Mouse (Mus musculus) kidney, adult 18-20 months (tissue): ENCODE measurements around the gene Tctex1d4.

Experiments
- DNase-seq: peaks from one replicate; pipeline ENCODE4 v3.0.0; 2021

The Tctex1d4 gene

DNA sequence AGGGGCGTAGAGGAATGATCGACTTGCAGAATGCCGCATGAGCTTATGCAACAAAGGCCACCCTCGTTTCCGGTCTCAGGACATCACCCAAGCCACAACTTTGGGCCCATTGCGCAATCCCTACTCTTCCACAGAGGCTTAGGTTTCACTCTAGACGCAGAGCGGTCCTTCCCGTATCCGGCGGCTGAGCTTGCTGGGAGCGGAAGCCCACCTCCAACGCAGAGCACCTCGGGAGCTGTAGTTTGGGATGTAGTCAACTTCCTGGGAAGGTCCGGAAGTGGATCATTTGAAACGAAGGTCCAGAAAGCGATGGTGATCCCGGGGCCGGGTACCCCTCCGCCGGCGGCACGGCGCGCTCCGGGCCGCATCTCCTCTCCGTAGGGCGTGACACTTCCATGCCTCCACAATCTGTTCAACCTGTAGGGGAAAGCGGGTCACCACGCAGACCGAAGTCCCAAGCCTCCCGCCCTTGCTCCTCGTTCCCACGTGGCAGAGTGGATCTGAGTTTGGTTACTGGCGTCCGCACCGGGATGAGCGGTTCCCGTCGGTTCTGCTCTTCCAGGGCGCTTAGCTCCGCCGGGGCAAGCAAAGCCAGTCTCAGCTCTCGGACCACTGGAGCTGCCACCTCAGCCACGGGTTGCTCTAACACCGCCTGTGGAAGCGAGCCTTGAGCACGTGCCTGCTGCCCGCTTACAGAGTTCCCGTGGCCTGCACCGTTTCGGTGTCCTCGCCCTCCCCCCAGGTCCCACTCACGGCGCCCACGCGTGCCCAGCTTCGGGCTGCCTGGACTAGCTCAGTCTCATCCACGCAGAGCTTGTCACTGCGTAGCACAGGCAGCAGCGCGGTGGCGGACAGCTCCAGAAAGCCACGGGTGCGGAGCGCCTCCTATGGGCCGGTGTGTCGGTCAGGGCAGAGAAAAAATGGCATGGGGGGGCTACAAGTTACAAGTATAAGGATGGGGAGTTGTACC lies 5.9 kb upstream of the Tctex1d4 start:
- peak; percentile 92 for DNase-seq

- no peak for DNase-seq
Measured at GRCm38 (mm10) chr4:117122209-117122608, 4.4 kb upstream of the Tctex1d4 start.

GRCm38 (mm10) chr4:117123546-117124217 lies 2.9 kb upstream of the Tctex1d4 start:
- no peak for DNase-seq

- no peak for DNase-seq
Measured at GRCm38 (mm10) chr4:117124218-117124517, 2.4 kb upstream of the Tctex1d4 start.

GRCm38 (mm10) chr4:117124518-117125347 lies 1.9 kb upstream of the Tctex1d4 start:
- peak; percentile 24 for DNase-seq

GRCm38 (mm10) chr4:117125348-117125909 lies 1.2 kb upstream of the Tctex1d4 start, which contains the start of gene Btbd19:
Btbd19 (minus strand) TSS chr4:117125725.
- DNase-seq: peak; percentile 49

- peak; percentile 69 for DNase-seq
Measured at GRCm38 (mm10) chr4:117125910-117126674, 502 bp upstream of the Tctex1d4 start.

DNA sequence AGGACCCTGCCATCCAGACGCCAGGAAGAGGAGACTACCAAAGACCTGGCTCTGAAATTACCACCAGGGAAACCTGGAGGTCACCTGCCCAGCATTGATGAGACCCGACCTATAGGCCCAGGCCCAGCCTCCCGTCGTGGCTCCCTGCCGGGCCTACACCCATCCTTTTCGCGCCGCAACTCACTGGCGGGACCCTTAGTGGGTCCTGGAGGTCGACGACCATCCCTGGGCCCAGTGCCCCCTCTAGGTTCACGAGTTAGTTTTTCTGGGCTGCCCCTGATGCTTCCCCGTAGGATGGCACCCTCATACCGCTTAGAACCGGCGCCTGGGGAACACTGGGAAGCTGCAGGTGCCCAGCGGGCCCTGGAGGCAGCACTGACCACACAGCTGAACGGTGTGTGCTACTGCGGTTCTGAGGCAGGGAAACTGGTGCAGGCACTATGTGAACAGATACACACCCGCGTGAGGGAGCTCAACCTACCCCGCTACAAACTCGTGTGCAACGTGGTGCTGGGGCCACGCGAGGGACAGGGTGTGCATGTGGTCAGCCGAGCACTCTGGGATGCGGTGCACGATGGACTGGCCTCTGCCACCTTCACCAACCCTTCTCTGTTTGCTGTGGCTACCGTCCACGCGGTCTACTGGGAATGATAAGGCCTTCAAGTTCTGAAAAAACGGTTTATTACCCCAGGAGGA lies 1.5 kb downstream of the Tctex1d4 start:
- DNase-seq: no peak

DNA sequence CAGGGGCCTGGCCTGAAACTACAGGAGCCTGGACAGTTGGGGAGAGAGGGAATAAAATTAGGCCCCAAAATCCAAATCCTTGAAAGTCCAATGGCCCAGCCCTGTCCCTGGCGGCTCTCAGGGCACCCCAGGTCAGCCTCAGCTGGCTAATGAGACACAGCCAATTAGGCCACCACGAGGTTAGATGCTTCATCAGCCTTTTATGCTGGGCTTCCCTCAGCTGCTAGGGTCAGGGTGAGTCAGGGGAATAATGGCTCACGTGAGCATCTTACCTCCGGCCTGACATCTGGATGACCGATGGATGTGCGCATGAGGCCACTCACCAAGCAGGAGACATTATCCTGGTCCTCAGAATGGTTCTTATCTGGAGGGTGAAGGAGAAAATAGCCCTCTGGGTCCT lies 4.2 kb downstream of the Tctex1d4 start:
- no peak for DNase-seq

DNA sequence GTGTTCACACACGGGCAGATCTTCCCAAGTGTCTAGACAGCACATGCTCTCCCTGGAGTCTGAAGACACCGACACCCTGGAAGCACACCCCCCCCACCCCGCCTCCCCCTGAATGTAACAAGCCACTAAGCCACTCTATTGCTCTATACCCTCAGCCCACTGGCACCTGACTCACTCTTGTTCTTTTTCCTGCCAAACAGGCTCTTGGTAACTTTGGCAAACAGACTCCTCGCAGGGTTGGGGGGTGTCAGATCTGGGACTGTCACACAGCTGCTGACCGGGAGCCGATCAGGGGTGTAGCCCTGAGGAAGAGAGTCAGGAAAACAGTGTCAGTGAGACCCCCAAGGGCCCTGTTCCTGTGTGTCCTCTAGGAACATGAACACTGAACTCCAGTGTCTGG lies 4.6 kb downstream of the Tctex1d4 start:
- DNase-seq: no peak

GRCm38 (mm10) chr4:117131890-117132793 lies 5.5 kb downstream of the Tctex1d4 start:
- DNase-seq: no peak

GRCm38 (mm10) chr4:117132794-117133143 lies 6.2 kb downstream of the Tctex1d4 start:
- DNase-seq: no peak

GRCm38 (mm10) chr4:117133366-117133796 lies 6.8 kb downstream of the Tctex1d4 start:
- DNase-seq: peak; percentile 22

DNA sequence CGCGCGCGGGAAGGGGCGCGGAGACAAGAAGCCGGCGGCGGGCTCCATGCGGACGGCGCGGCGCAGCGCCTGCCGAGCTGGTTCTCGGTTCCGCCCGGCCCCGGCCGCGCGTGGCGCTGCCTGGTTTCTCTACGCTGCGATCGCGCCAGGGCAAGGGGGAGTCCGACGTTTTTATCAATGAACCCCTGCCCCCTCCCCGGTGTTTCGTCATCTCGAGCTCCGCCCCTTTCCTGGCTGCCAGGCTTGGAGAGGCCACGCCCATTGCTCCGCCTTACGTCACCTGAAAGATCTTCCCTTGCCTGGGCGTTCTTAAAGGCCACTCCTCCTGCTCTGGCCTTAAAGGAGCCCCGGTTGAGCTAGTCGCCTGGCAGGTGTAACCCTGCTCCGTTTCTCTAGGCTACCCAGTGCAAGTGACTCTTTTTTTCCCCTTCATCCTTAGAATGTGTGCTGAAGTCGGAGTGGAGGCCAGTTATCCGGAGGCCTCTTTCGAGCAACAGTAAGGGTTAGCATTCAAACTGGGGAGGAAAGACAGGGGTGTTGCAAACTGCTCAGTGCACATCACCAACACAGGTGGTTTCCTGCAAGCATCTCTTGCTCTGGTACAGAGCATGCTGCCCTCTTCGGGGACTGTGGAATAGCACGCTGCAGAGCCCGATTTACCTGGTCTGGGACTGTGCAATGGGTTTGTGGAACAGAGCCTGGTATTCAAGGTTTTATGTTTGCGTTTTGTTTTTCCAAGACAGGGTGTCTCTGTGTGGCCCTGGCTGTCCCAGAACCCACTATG lies 7.4 kb downstream of the Tctex1d4 start, which contains the start of gene Plk3:
TSS of gene Plk3 (minus strand) at position 147 of the 784 bp plus-strand sequence.
- DNase-seq: peak; percentile 99

DNA sequence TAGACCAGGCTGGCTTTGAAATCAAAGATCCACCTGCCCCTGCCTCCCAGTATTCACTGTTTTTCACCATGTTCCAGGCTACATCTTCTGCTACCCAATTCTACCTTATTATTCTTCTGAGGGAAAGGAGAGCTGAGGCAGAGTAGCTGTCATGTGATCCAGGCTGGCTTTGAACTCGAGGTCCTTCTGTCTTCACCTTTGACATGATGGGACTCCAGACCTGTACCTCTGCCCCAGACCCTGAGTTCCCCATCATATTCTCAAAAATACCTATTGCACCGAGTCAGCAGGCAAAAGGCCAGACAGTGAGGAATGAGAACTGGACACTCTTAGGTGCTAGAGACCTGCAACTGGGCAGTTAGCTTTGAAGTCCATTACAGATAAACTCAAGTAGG lies 8.0 kb downstream of the Tctex1d4 start:
- no peak for DNase-seq

DNA sequence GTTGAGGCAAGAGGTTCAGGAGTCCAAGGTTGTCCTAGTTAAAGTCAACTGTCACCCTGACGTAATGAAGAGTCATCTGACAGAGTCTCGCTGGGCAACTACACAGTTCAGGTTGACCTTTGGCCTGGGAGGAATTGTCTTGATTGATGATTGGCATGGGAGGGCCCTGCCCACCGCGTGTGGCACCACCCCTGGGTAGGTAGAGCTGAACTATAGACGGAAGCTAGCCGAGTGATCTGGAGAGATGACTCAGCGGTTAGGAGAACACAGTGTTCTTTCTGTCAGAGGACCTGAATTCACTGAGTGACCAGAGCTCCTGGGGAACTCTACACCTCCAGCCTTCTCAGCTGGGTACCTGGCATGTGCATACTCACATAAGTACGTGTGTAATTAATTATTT lies 9.4 kb downstream of the Tctex1d4 start:
- DNase-seq: peak; percentile 84

GRCm38 (mm10) chr4:117138295-117139216 lies 12.0 kb downstream of the Tctex1d4 start:
- no peak for DNase-seq

GRCm38 (mm10) chr4:117139217-117139612 lies 12.6 kb downstream of the Tctex1d4 start:
- peak; percentile 57 for DNase-seq
